Mouse (Mus musculus) lung, embryonic 14.5 days (tissue): ENCODE data around the gene Gm20388. TPM values are rescaled to one million over a fixed set of nuclear protein-coding genes. Genes with fewer than 3 reads are reported as not detected.

Source experiments
- ATAC-seq: fragments of 200-750 bp; cut with Nextera tagmentation; 2 replicates; pipeline ENCODE4 v1.8.0; 2017; ENCODE audit warnings: mild to moderate bottlenecking, moderate TSS enrichment, moderate library complexity; ENCODE audit not compliant: insufficient read depth
- DNase-seq: peaks from one replicate; pipeline ENCODE4 v3.0.0-alpha.2; 2015
- H3K27ac ChIP-seq: fragments of 300-500 bp; sonication (generic); 2 replicates; pipeline ENCODE4 v1.5.1; 2014; ENCODE audit warnings: low read depth, mild to moderate bottlenecking, moderate library complexity
- H3K27me3 ChIP-seq: fragments of 300-500 bp; sonication (generic); 2 replicates; pipeline ENCODE4 v1.6.1; 2014; ENCODE audit warnings: low read length, control low read depth; ENCODE audit not compliant: insufficient read depth
- H3K36me3 ChIP-seq: fragments of 300-500 bp; sonication (generic); 2 replicates; pipeline ENCODE4 v1.6.1; 2014; ENCODE audit warnings: control low read depth; ENCODE audit not compliant: insufficient read depth
- H3K4me1 ChIP-seq: fragments of 300-500 bp; sonication (generic); 2 replicates; pipeline ENCODE4 v1.6.1; 2014; ENCODE audit warnings: antibody characterized with exemption, control low read depth; ENCODE audit not compliant: insufficient read depth
- H3K4me2 ChIP-seq: fragments of 300-500 bp; sonication (generic); 2 replicates; pipeline ENCODE4 v1.6.1; 2014; ENCODE audit warnings: mild to moderate bottlenecking
- H3K4me3 ChIP-seq: fragments of 300-500 bp; sonication (generic); 2 replicates; pipeline ENCODE4 v1.5.1; 2014; ENCODE audit warnings: low read depth, low read length
- H3K9ac ChIP-seq: fragments of 300-500 bp; sonication (generic); 2 replicates; pipeline ENCODE4 v1.6.1; 2014
- H3K9me3 ChIP-seq: fragments of 300-500 bp; sonication (generic); 2 replicates; pipeline ENCODE4 v1.6.1; 2016; ENCODE audit warnings: low read depth, low read length, control low read depth
- CTCF ChIP-seq: IDR thresholded peaks from 2 replicates; pipeline ENCODE4 v1.5.1; 2016; ENCODE audit warnings: antibody characterized with exemption, low read depth
- WGBS: fragments of 180-500 bp; shearing (Covaris S2); extraction: QIAGEN DNeasy Blood & Tissue Kit; methylation state at CpG from one replicate; pipeline ENCODE4 v1.1.7; 2014; 5-methylcytosine and 5-hydroxymethylcytosine counted together
- polyA plus RNA-seq: library from polyadenylated mRNA; unstranded; fragments of >200 nt; fragmentation: Nextera tagmentation; extraction: Ambion mirVana; gene quantifications from 2 replicates; pipeline ENCODE4 v1.2.1, GENCODE M21; 2014

The Gm20388 gene
- polyA plus RNA-seq, 1 experiment from 2014 or later: not detected

DNA sequence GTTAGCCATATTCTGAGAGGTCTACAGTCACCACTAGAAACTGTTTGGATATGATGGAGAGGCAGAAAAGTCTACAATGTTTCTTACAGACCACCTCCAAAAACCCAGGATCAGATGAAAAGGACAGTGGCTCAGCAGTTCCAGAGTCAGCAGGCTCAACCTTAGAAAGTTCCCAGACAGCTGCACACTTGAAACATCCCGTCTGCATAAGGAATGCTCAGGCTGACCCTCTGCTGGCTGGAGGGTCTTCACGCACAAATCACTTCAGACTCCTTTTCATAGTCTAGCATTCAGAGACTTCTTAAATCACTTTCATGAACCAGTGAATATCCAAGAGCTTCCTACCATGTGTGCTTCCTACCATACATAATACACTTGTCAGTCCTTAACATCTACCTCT is 3081.7 kb downstream of the Gm20388 start:
- H3K4me1 ChIP-seq: peaks cover 5% of the 10 kb centered on the region; the same call in 1 of the 2 replicates
- no peaks in the 10 kb centered on the region for H3K27me3 ChIP-seq
- H3K36me3 ChIP-seq: no peaks in the 10 kb centered on the region
- no peak for TF ChIP-seq CTCF
- H3K4me3 ChIP-seq: no peak overlapping the region
- 35% methylated on average over 2 of the region's 2 CpGs for WGBS
- H3K27ac ChIP-seq: no peak overlapping the region; the same call in 1 of the 2 replicates
- H3K9ac ChIP-seq: no peak overlapping the region
- ATAC-seq (no peak), DNase-seq (no peak)
- H3K9me3 ChIP-seq: no peaks in the 10 kb centered on the region
- no peak overlapping the region for H3K4me2 ChIP-seq

DNA sequence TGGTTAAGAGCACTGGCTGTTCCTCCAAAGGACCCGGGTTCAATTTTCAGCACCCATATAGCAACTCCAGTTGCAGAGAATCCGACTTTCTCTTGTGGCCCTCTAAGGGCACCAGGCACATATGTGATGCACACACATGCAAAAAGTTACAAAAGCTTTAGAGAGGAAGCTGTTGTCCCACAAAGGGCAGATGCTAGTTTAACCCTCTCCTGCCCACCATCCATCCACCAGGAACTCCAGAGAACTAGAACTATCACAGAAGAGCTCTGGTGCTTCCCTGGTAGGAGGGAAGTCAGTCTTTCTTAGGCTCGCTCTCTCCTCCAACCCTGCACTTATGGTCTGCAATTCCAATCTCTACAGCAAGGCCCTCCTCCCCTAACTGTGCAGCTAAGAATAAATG is 3082.4 kb downstream of the Gm20388 start:
- H3K27me3 ChIP-seq: no peaks in the 10 kb centered on the region
- TF ChIP-seq CTCF: no peak
- H3K9me3 ChIP-seq: no peaks in the 10 kb centered on the region
- no peak overlapping the region for H3K27ac ChIP-seq
- no peaks in the 10 kb centered on the region for H3K36me3 ChIP-seq
- no peak overlapping the region for H3K4me2 ChIP-seq
- H3K4me1 ChIP-seq: peaks cover 5% of the 10 kb centered on the region; the same call in 1 of the 2 replicates
- no peak for ATAC-seq
- WGBS: 66% methylated on average over 3 of the region's 3 CpGs
- no peak overlapping the region for H3K9ac ChIP-seq
- DNase-seq: no peak
- no peak overlapping the region for H3K4me3 ChIP-seq

DNA sequence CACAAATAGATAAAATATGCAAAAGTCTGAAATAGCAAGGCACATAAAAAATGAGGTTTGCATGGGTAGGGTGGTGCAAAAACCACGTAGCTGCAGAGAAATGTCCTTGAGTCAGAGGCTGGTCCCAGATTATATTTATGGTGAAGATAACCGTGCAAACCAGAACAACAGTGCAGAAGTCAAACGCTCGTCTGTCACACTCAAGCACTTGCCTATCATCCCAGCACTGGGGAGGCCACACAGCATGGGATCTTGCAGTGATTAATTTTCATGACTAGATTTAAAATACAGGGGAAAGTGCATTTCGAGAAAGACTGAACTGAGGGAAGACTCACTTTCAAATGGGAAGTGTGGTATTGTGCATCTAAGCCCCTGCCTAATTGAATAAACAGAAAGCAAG is 3083.1 kb downstream of the Gm20388 start:
- Histone ChIP-seq H3K36me3 (no peaks in the 10 kb centered on the region), H3K4me3 (no peak overlapping the region), H3K4me2 (no peak overlapping the region), H3K9me3 (no peaks in the 10 kb centered on the region), H3K9ac (no peak overlapping the region), H3K27ac (no peak overlapping the region), H3K4me1 (peaks cover 5% of the 10 kb centered on the region; the same call in 1 of the 2 replicates), H3K27me3 (no peaks in the 10 kb centered on the region)
- no peak for TF ChIP-seq CTCF
- no peak for ATAC-seq
- 52% methylated on average over 5 of the region's 5 CpGs for WGBS
- no peak for DNase-seq

DNA sequence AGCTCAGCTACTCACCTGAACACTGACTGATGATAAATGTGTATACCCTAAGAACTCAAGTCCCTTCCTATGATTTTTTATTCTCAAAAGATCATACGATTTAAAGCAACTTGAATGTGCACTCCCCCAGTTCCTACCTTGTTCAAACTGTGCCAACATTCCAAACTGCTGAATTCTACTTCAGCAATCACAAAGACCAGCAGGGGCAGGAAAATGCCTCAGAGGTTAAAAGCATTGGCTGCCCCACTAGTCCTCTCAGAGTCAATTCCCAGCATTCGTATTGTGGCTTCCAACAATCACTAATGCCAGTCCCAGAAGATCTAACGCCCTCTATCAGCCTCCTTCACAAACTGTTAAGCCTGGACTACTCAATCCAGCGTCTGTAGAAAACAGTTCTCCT is 3087.3 kb downstream of the Gm20388 start:
- no peak for TF ChIP-seq CTCF
- Histone ChIP-seq H3K27me3 (no peaks in the 10 kb centered on the region), H3K4me3 (no peak overlapping the region), H3K9me3 (no peaks in the 10 kb centered on the region), H3K4me2 (no peak overlapping the region), H3K4me1 (peaks cover 3% of the 10 kb centered on the region; the same call in 1 of the 2 replicates), H3K27ac (no peak overlapping the region), H3K9ac (no peak overlapping the region), H3K36me3 (no peaks in the 10 kb centered on the region)
- no peak for ATAC-seq
- WGBS: 65% methylated on average over 4 of the region's 4 CpGs
- no peak for DNase-seq

DNA sequence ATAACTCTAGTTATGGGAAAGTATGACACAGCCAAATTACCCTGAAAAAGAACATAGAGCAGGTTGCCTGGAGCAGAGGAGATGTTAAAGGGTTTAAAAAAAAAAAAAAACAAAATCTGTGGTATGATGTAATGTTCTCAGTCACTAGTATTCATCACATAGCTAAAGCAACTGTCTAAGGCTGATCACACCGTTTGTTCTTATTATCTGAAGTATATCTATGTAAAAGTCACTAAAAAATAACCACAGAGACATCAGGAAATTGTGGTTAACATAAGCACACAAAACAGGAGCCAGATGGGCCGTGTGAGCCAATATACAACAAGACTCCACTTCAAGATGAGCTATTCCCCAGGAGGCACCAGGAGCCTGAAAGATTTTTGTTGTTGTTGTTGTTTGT is 3089.7 kb downstream of the Gm20388 start:
- Histone ChIP-seq H3K9ac (no peak overlapping the region), H3K9me3 (no peaks in the 10 kb centered on the region), H3K27me3 (no peaks in the 10 kb centered on the region), H3K27ac (no peak overlapping the region), H3K36me3 (no peaks in the 10 kb centered on the region), H3K4me1 (no peaks in the 10 kb centered on the region), H3K4me3 (no peak overlapping the region), H3K4me2 (no peak overlapping the region)
- no peak for DNase-seq
- no peak for TF ChIP-seq CTCF
- ATAC-seq: no peak
- WGBS: 55% methylated on average over 2 of the region's 2 CpGs

DNA sequence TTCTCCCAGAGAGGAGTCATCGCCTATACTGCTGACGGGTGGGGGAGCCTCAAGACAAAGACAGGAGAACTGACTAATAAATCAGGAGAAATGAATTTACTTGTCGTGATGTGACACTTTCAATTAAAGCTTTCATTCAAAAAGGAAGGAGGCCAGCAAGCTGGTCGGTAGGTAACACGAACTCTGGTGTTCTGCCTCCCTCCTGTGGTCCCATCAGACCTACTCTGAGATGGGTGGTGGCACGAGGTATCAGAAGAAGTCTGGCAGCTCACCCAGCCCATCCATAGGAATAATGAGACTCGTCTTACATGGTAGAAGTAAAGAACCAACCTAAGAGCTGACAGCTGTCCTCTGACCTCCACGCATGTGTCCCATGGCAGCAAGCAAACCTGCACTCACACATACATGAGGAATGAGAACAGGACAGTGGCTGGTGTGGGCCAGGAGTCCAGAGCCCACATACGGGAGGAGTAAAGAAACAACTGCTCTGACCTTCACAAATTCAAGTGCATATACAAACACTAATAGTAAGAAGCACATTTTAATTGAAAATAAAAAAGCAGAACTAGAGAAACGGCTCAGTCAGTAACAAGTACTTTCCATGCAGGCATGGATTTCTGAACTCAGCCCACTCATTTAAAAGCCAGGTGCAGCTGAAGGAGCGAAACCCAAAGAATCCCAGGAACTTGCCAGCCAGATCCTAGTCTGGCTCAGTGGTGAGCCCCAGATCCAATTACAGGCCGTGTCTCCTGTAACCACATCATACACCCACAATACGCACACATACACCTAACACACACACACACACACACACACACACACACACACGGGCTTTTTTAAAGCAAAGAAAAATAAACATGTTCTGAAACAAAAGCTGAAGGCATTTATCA is 3093.6 kb downstream of the Gm20388 start:
- no peaks in the 10 kb centered on the region for H3K9me3 ChIP-seq
- TF ChIP-seq CTCF: no peak
- H3K27me3 ChIP-seq: no peaks in the 10 kb centered on the region
- no peak overlapping the region for H3K9ac ChIP-seq
- WGBS: 54% methylated on average over 14 of the region's 14 CpGs
- H3K27ac ChIP-seq: no peak overlapping the region
- H3K4me2 ChIP-seq: no peak overlapping the region
- DNase-seq (no peak), ATAC-seq (no peak)
- no peaks in the 10 kb centered on the region for H3K36me3 ChIP-seq
- no peak overlapping the region for H3K4me3 ChIP-seq
- H3K4me1 ChIP-seq: peaks cover 4% of the 10 kb centered on the region; the same call in 1 of the 2 replicates

DNA sequence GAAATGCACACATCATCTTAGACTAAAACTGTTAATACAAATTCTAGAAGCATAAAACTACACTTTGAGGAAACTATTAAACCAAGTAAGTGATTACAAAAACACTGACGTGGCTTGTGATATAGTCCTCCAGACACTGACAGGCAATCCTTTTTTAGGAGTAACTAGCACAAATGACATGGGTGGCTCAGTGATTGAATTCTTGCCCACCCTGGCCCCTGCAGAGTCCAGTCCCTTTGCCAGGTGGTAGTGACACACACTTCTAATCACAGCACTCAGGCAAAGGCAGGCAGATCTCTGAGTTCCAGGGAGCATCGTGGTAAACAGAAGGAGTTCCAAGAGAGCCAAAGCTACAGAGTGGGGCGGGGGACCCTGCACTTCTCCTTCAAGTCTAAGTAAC is 3094.7 kb downstream of the Gm20388 start:
- DNase-seq: no peak
- Histone ChIP-seq H3K36me3 (no peaks in the 10 kb centered on the region), H3K4me2 (no peak overlapping the region), H3K4me1 (peaks cover 7% of the 10 kb centered on the region; the same call in 1 of the 2 replicates), H3K9ac (no peak overlapping the region), H3K4me3 (no peak overlapping the region), H3K27me3 (no peaks in the 10 kb centered on the region), H3K9me3 (no peaks in the 10 kb centered on the region), H3K27ac (no peak overlapping the region)
- no peak for ATAC-seq
- WGBS: 44% methylated on average over 3 of the region's 3 CpGs
- TF ChIP-seq CTCF: no peak
